Mouse (Mus musculus) heart, adult 2 months (tissue): Measurements from ENCODE around the gene Hpcal1. TPM values are rescaled to one million over a fixed set of nuclear protein-coding genes. Genes with fewer than 3 reads are reported as not detected.

Source experiments
- DNase-seq, 2 experiments: peaks; one replicate each; pipeline ENCODE4 v3.0.0; 2021
- H3K27ac ChIP-seq: fragments of 200-600 bp; 2 replicates; pipeline ENCODE4 v1.8.1; 2022
- H3K27me3 ChIP-seq: fragments of 200-500 bp; 2 replicates; pipeline ENCODE4 v1.6.1; 2012; ENCODE audit warnings: mild to moderate bottlenecking, low read length, inconsistent platforms, mixed read lengths; ENCODE audit not compliant: control insufficient read depth, insufficient read depth
- H3K36me3 ChIP-seq: fragments of 200-500 bp; 2 replicates; pipeline ENCODE4 v1.6.1; 2012; ENCODE audit warnings: low read length, inconsistent platforms; ENCODE audit not compliant: control insufficient read depth, insufficient read depth
- H3K4me1 ChIP-seq: fragments of 200-500 bp; 2 replicates; pipeline ENCODE4 v1.6.1; 2011; ENCODE audit warnings: low read length; ENCODE audit not compliant: control insufficient read depth, insufficient read depth
- H3K4me3 ChIP-seq: fragments of 200-600 bp; 2 replicates; pipeline ENCODE4 v1.8.1; 2022
- H3K79me2 ChIP-seq: fragments of 200-500 bp; replicated peaks from 2 replicates; pipeline ENCODE4 v1.6.1; 2012; ENCODE audit warnings: mild to moderate bottlenecking, inconsistent platforms, low read length, moderate library complexity, mixed read lengths; ENCODE audit not compliant: control insufficient read depth, insufficient read depth
- H3K9ac ChIP-seq: fragments of 200-500 bp; 2 replicates; pipeline ENCODE4 v1.6.1; 2012; ENCODE audit warnings: low read depth, mild to moderate bottlenecking, control low read depth, inconsistent platforms, low read length, mixed read lengths
- CTCF ChIP-seq: fragments of 200-600 bp; IDR thresholded peaks from 2 replicates; pipeline ENCODE4 v1.8.1; 2022; ENCODE audit warnings: antibody characterized with exemption, mild to moderate bottlenecking, moderate library complexity
- EP300 ChIP-seq: fragments of 200-500 bp; IDR thresholded peaks from 2 replicates; pipeline ENCODE4 v1.6.1; 2011; ENCODE audit warnings: low read depth, low read length, control low read depth; ENCODE audit not compliant: insufficient read depth
- POLR2A ChIP-seq: fragments of 200-500 bp; IDR thresholded peaks from 2 replicates; pipeline ENCODE4 v1.6.1; 2011; ENCODE audit warnings: mild to moderate bottlenecking, low read depth, low read length, control low read depth; ENCODE audit not compliant: insufficient read depth
- WGBS: fragments of 180-500 bp; shearing (Covaris S2); methylation state at CpG from one replicate; pipeline ENCODE4 v1.1.7; 2018; 5-methylcytosine and 5-hydroxymethylcytosine counted together
- intact Hi-C: fragments of 180-260 bp; cut with DNase I; formaldehyde crosslinking; loops from one replicate; pipeline ENCODE4 v1.15.1; 2025
- polyA plus RNA-seq: library from polyadenylated mRNA; depleted of rRNA; stranded (reverse); fragments of >200 nt; gene quantifications from 2 replicates; pipeline ENCODE4 v1.2.3, GENCODE M21; 2012
- total RNA-seq, 2 experiments: library from RNA; stranded (reverse); gene quantifications; 2 replicates each; pipeline ENCODE4 v1.2.3; 2021

The Hpcal1 gene
- total and polyA plus RNA-seq, 3 experiments, result 16.3 to 37.9 (median 21.5) TPM

GRCm38 (mm10) chr12:17663991-17664635, 26.5 kb upstream of the Hpcal1 start:
- Histone ChIP-seq H3K27me3 (no peaks in the 10 kb centered on the region), H3K4me3 (no peak overlapping the region), H3K27ac (no peak overlapping the region), H3K9ac (no peak overlapping the region), H3K79me2 (no peaks in the 10 kb centered on the region), H3K36me3 (no peaks in the 10 kb centered on the region), H3K4me1 (no peaks in the 10 kb centered on the region)
- TF ChIP-seq POLR2A (no peak), EP300 (no peak), CTCF (no peak)
- DNase-seq, result no peak
- 77% methylated on average over 9 of the region's 9 CpGs for WGBS
- intact Hi-C loops, result loop anchor here (5.0 kb wide), 1 partner anchor 107 kb away; no protein-coding TSS in a partner anchor

GRCm38 (mm10) chr12:17665906-17666326, 24.7 kb upstream of the Hpcal1 start:
- no peak overlapping the region for H3K27ac ChIP-seq
- no peaks in the 10 kb centered on the region for H3K4me1 ChIP-seq
- WGBS, result 43% methylated on average over 7 of the region's 7 CpGs
- no peak overlapping the region for H3K9ac ChIP-seq
- no peaks in the 10 kb centered on the region for H3K27me3 ChIP-seq
- DNase-seq, result no peak
- intact Hi-C loops, result loop anchor here (5.0 kb wide), 1 partner anchor 131 kb away; no protein-coding TSS in a partner anchor
- H3K79me2 ChIP-seq, result no peaks in the 10 kb centered on the region
- no peaks in the 10 kb centered on the region for H3K36me3 ChIP-seq
- H3K4me3 ChIP-seq, result no peak overlapping the region
- TF ChIP-seq POLR2A, result no peak
- TF ChIP-seq EP300, result no peak
- no peak for TF ChIP-seq CTCF

GRCm38 (mm10) chr12:17666616-17667015, 24.0 kb upstream of the Hpcal1 start:
- H3K27ac ChIP-seq, result no peak overlapping the region
- intact Hi-C loops, result loop anchor here (5.0 kb wide), 1 partner anchor 131 kb away; no protein-coding TSS in a partner anchor
- DNase-seq, result peak; percentile 33 to 40
- H3K27me3 ChIP-seq, result no peaks in the 10 kb centered on the region
- H3K36me3 ChIP-seq, result no peaks in the 10 kb centered on the region
- H3K79me2 ChIP-seq, result no peaks in the 10 kb centered on the region
- no peak for TF ChIP-seq POLR2A
- TF ChIP-seq EP300, result no peak
- TF ChIP-seq CTCF, result peak; percentile 76
- 69% methylated on average over 2 of the region's 2 CpGs for WGBS
- H3K9ac ChIP-seq, result no peak overlapping the region
- no peak overlapping the region for H3K4me3 ChIP-seq
- H3K4me1 ChIP-seq, result no peaks in the 10 kb centered on the region

- TF ChIP-seq POLR2A (no peak), CTCF (no peak), EP300 (no peak)
- Histone ChIP-seq H3K27ac (no peak overlapping the region), H3K4me3 (no peak overlapping the region), H3K27me3 (no peaks in the 10 kb centered on the region), H3K4me1 (no peaks in the 10 kb centered on the region), H3K9ac (no peak overlapping the region), H3K79me2 (no peaks in the 10 kb centered on the region), H3K36me3 (no peaks in the 10 kb centered on the region)
- intact Hi-C loops, result no loop called here
- DNase-seq, result no peak
- WGBS, result 53% methylated on average over 7 of the region's 7 CpGs
Observed at GRCm38 (mm10) chr12:17673729-17674128, 16.9 kb upstream of the Hpcal1 start.

GRCm38 (mm10) chr12:17674182-17674812, 16.4 kb upstream of the Hpcal1 start:
- Histone ChIP-seq H3K9ac (no peak overlapping the region), H3K27ac (no peak overlapping the region), H3K27me3 (no peaks in the 10 kb centered on the region), H3K4me3 (no peak overlapping the region), H3K36me3 (no peaks in the 10 kb centered on the region), H3K79me2 (no peaks in the 10 kb centered on the region), H3K4me1 (no peaks in the 10 kb centered on the region)
- no peak for DNase-seq
- 49% methylated on average over 6 of the region's 6 CpGs for WGBS
- intact Hi-C loops, result no loop called here
- TF ChIP-seq POLR2A (no peak), CTCF (no peak), EP300 (no peak)

- DNase-seq, result no peak
- intact Hi-C loops, result no loop called here
- WGBS, result 87% methylated on average over 2 of the region's 2 CpGs
- no peak for TF ChIP-seq EP300
- TF ChIP-seq POLR2A, result no peak
- TF ChIP-seq CTCF, result peak; percentile 65
- Histone ChIP-seq H3K27me3 (no peaks in the 10 kb centered on the region), H3K4me1 (no peaks in the 10 kb centered on the region; the same call in 1 of the 2 replicates), H3K4me3 (no peak overlapping the region), H3K79me2 (no peaks in the 10 kb centered on the region), H3K9ac (no peak overlapping the region), H3K27ac (no peak overlapping the region), H3K36me3 (no peaks in the 10 kb centered on the region)
Observed at GRCm38 (mm10) chr12:17677743-17678142, 12.9 kb upstream of the Hpcal1 start.
